Comparison of ENCODE assay signal across 8 mouse cellular contexts in the genomic region with DNA sequence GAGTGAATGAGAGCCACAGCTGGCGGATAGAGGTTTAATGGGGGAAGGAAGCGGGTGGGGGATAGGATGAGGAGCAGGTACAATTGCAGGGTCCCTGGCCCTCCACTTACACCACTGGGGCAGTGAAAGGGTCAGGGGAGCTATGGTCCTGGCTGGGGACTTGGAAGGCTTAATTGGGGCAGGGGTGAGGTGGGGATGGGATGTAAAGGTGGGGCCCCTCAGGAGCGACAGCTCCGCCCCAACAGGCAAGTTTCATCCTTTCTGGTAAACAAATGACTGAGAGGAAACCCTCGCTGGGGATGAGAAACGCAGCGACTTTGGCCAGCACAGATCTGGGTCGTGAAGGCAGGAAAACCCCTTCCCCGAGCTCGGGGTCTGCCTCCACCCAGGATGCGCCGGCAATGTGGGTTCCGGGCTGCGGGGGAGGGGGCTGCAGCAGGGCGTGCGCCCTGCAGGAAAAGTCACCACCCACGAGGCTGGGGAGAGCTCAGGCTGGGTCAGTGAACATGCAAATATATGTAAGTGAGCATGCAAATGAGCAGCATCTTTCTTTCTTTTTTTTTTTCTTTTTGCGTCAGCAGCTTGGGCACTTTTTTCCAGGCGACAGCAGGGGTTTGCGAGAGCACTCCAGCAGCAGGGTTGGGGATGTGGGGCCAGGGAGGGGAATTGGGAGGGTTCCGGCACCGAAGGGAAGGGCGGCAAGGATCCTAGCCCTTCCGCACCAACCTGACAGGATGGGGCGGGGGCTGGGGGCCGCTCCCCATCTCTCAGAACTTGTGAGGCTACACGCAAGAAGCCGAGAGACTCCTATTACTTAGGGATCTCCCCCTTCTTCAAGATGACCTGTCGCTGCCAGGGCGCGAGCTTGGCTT. TPM values are rescaled to one million over a fixed set of nuclear protein-coding genes. Genes with fewer than 3 reads are reported as not detected.
DNase-seq lines count a peak whose midpoint lies in the region; ATAC-seq lines count a peak whose summit lies in the region.

No protein-coding gene starts in this region.

- no peak overlapping the region for H3K9ac ChIP-seq in liver, embryonic 11.5 days (ENCODE audit: low read depth, low read length)
- no peak overlapping the region for H3K9ac ChIP-seq in intestine, embryonic 15.5 days

- H3K4me2 ChIP-seq in liver, embryonic 11.5 days, result peak overlapping the region; percentile 55
- H3K4me2 ChIP-seq in intestine, embryonic 15.5 days (replicated peaks), result peak overlapping the region; percentile 43

- 3% methylated on average over 31 of the region's 31 CpGs for WGBS in liver, embryonic 11.5 days
- WGBS in embryonic facial prominence, embryonic 10.5 days, result 1% methylated on average over 31 of the region's 31 CpGs
- 6% methylated on average over 31 of the region's 31 CpGs for WGBS in intestine, embryonic 15.5 days

- H3K9me3 ChIP-seq in liver, embryonic 11.5 days (ENCODE audit: control insufficient read depth, low read length), result no peaks in the 10 kb centered on the region
- H3K9me3 ChIP-seq in embryonic facial prominence, embryonic 10.5 days, result no peaks in the 10 kb centered on the region
- H3K9me3 ChIP-seq in intestine, embryonic 15.5 days, result no peaks in the 10 kb centered on the region

- no peak overlapping the region for H3K27ac ChIP-seq in liver, embryonic 11.5 days (ENCODE audit: low read depth, low read length)
- no peak overlapping the region for H3K27ac ChIP-seq in embryonic facial prominence, embryonic 10.5 days (replicated peaks)
- H3K27ac ChIP-seq in intestine, embryonic 15.5 days, result no peak overlapping the region

- peak overlapping the region; percentile 33 for H3K4me3 ChIP-seq in liver, embryonic 11.5 days (ENCODE audit: low read depth, low read length)
- peak overlapping the region; percentile 33 for H3K4me3 ChIP-seq in embryonic facial prominence, embryonic 10.5 days
- H3K4me3 ChIP-seq in intestine, embryonic 15.5 days (replicated peaks), result peak overlapping the region; percentile 12

- H3K4me1 ChIP-seq in liver, embryonic 11.5 days (replicated peaks; ENCODE audit: control insufficient read depth, insufficient read depth, low read length), result peaks cover 31% of the 10 kb centered on the region
- peaks cover 50% of the 10 kb centered on the region for H3K4me1 ChIP-seq in embryonic facial prominence, embryonic 10.5 days
- H3K4me1 ChIP-seq in intestine, embryonic 15.5 days (replicated peaks), result peaks cover 42% of the 10 kb centered on the region

- peaks cover 98% of the 10 kb centered on the region for H3K27me3 ChIP-seq in liver, embryonic 11.5 days (replicated peaks; ENCODE audit: control insufficient read depth, insufficient read depth, low read length)
- peaks cover 100% of the 10 kb centered on the region for H3K27me3 ChIP-seq in embryonic facial prominence, embryonic 10.5 days (replicated peaks; ENCODE audit: low read depth, poor library complexity, severe bottlenecking)
- peaks cover 83% of the 10 kb centered on the region for H3K27me3 ChIP-seq in intestine, embryonic 15.5 days (replicated peaks)

- no peaks in the 10 kb centered on the region for H3K36me3 ChIP-seq in liver, embryonic 11.5 days (ENCODE audit: control insufficient read depth, insufficient read depth, low read length)
- H3K36me3 ChIP-seq in embryonic facial prominence, embryonic 10.5 days (replicated peaks), result 0 out of 2 replicates have a peak, but pooled peaks cover under 1% of the 10 kb centered on the region
- no peaks in the 10 kb centered on the region for H3K36me3 ChIP-seq in intestine, embryonic 15.5 days

- no peak for ATAC-seq in liver, embryonic 11.5 days (replicated peaks; ENCODE audit: low FRiP score)
- ATAC-seq in intestine, embryonic 15.5 days, result no peak
- 0 out of 2 replicates have a peak, but pooled peaks have one; percentile 17 for ATAC-seq in neutrophil, adult 5-6 weeks (ENCODE audit: extremely low read depth, insufficient number of reproducible peaks, low FRiP score, poor library complexity, severe bottlenecking)

- DNase-seq in liver, embryonic 11.5 days (ENCODE audit: low spot score), result no peak
- DNase-seq in liver, result no peak
- no peak for DNase-seq in embryonic facial prominence, embryonic 10.5 days (ENCODE audit: low spot score)
- no peak for DNase-seq in ovary, postnatal 36 days (ENCODE audit: low spot score)
- DNase-seq in layer of hippocampus, adult 9-11 months, result no peak
- no peak for DNase-seq in left cerebral cortex, adult 9 months (ENCODE audit: low spot score in 2 of 2)

RNA-seq across cellular contexts. Expression of a gene that starts 4.8 kb away (rescaled TPM):
- 0.90 and 1.3 TPM in 2 replicates for polyA plus RNA-seq in liver, embryonic 11.5 days (2014; fragmentation: Nextera tagmentation; extraction: Ambion mirVana)
- 1.0 and 1.3 TPM in 2 replicates for polyA plus RNA-seq in embryonic facial prominence, embryonic 10.5 days (2016; fragmentation: Nextera tagmentation; extraction: Ambion mirVana)
- polyA plus RNA-seq in intestine, embryonic 15.5 days (2015; fragmentation: Nextera tagmentation; extraction: Ambion mirVana), result 1.4 and 1.5 TPM in 2 replicates
- 1.8 and 2.3 TPM in 2 replicates for total RNA-seq in neutrophil, adult 5-6 weeks (2017)

RNA-seq across cellular contexts. Expression of a gene that starts 31.6 kb away (rescaled TPM):
- polyA plus RNA-seq in liver, embryonic 11.5 days (2014; fragmentation: Nextera tagmentation; extraction: Ambion mirVana), result 4.1 and 5.3 TPM in 2 replicates
- polyA plus RNA-seq in embryonic facial prominence, embryonic 10.5 days (2016; fragmentation: Nextera tagmentation; extraction: Ambion mirVana), result 7.5 and 10.3 TPM in 2 replicates
- polyA plus RNA-seq in intestine, embryonic 15.5 days (2015; fragmentation: Nextera tagmentation; extraction: Ambion mirVana), result 29.2 and 30.8 TPM in 2 replicates
- 0.12 and 0.23 TPM in 2 replicates for total RNA-seq in neutrophil, adult 5-6 weeks (2017)

RNA-seq across cellular contexts. Expression of a gene that starts 38.1 kb away (rescaled TPM):
- polyA plus RNA-seq in liver, embryonic 11.5 days (2014; fragmentation: Nextera tagmentation; extraction: Ambion mirVana), result not detected in 2 replicates
- 0.11 and 1.0 TPM in 2 replicates for polyA plus RNA-seq in embryonic facial prominence, embryonic 10.5 days (2016; fragmentation: Nextera tagmentation; extraction: Ambion mirVana)
- polyA plus RNA-seq in intestine, embryonic 15.5 days (2015; fragmentation: Nextera tagmentation; extraction: Ambion mirVana), result 0.30 and 0.42 TPM in 2 replicates
- total RNA-seq in neutrophil, adult 5-6 weeks (2017), result not detected in 2 replicates

RNA-seq across cellular contexts. Expression of a gene that starts 48.2 kb away (rescaled TPM):
- polyA plus RNA-seq in liver, embryonic 11.5 days (2014; fragmentation: Nextera tagmentation; extraction: Ambion mirVana), result 8.4 and 8.9 TPM in 2 replicates
- 11.7 and 13.2 TPM in 2 replicates for polyA plus RNA-seq in embryonic facial prominence, embryonic 10.5 days (2016; fragmentation: Nextera tagmentation; extraction: Ambion mirVana)
- polyA plus RNA-seq in intestine, embryonic 15.5 days (2015; fragmentation: Nextera tagmentation; extraction: Ambion mirVana), result 11.0 and 12.9 TPM in 2 replicates
- 0.81 and 2.5 TPM in 2 replicates for total RNA-seq in neutrophil, adult 5-6 weeks (2017)

RNA-seq across cellular contexts. Expression of a gene that starts 57.4 kb away (rescaled TPM):
- polyA plus RNA-seq in liver, embryonic 11.5 days (2014; fragmentation: Nextera tagmentation; extraction: Ambion mirVana), result 50.0 and 51.1 TPM in 2 replicates
- 51.8 and 55.5 TPM in 2 replicates for polyA plus RNA-seq in embryonic facial prominence, embryonic 10.5 days (2016; fragmentation: Nextera tagmentation; extraction: Ambion mirVana)
- polyA plus RNA-seq in intestine, embryonic 15.5 days (2015; fragmentation: Nextera tagmentation; extraction: Ambion mirVana), result 57.8 and 60.0 TPM in 2 replicates
- 12.2 and 18.4 TPM in 2 replicates for total RNA-seq in neutrophil, adult 5-6 weeks (2017)
